Mouse (Mus musculus) G1E (cell line): ENCODE data around the gene Pde4d. TPM values are rescaled to one million over a fixed set of nuclear protein-coding genes. Genes with fewer than 3 reads are reported as not detected.

Experiments
- ATAC-seq: 2 replicates; pipeline ENCODE4 v1.8.0; 2016; ENCODE audit warnings: mild to moderate bottlenecking; ENCODE audit not compliant: insufficient number of reproducible peaks, poor library complexity, low FRiP score, severe bottlenecking; ENCODE audit errors: extremely low read depth
- DNase-seq: peaks from one replicate; pipeline ENCODE4 v3.0.0; 2012; ENCODE audit warnings: low spot score
- H3K27me3 ChIP-seq: 2 replicates; pipeline ENCODE4 v1.6.1; 2012; ENCODE audit warnings: mild to moderate bottlenecking, low read length, inconsistent platforms; ENCODE audit not compliant: insufficient read depth
- H3K36me3 ChIP-seq: replicated peaks from 2 replicates; pipeline ENCODE3; 2012; ENCODE audit warnings: mild to moderate bottlenecking, inconsistent platforms
- H3K4me1 ChIP-seq: 2 replicates; pipeline ENCODE4 v1.6.1; 2012; ENCODE audit warnings: low read depth, low read length, inconsistent platforms, mixed read lengths; ENCODE audit not compliant: insufficient read depth
- H3K4me3 ChIP-seq: 2 replicates; pipeline ENCODE4 v1.5.1; 2012; ENCODE audit warnings: low read depth, mild to moderate bottlenecking, inconsistent platforms, low read length, moderate library complexity, mixed read lengths
- H3K9me3 ChIP-seq: replicated peaks from 2 replicates; pipeline ENCODE4 v1.6.1; 2012; ENCODE audit warnings: inconsistent platforms
- CTCF ChIP-seq: IDR thresholded peaks from 2 replicates; pipeline ENCODE4 v1.5.1; 2012; ENCODE audit warnings: low read depth, low read length, inconsistent platforms, mixed read lengths
- GATA1 ChIP-seq: IDR thresholded peaks from 2 replicates; pipeline ENCODE4 v1.6.1; 2012; ENCODE audit warnings: borderline replicate concordance, low read length, inconsistent platforms, mixed read lengths
- GATA2 ChIP-seq: IDR thresholded peaks from 2 replicates; pipeline ENCODE4 v1.6.1; 2012; ENCODE audit warnings: low read depth, low read length, inconsistent platforms, borderline replicate concordance
- POLR2AphosphoS5 ChIP-seq: IDR thresholded peaks from 2 replicates; pipeline ENCODE4 v1.6.1; 2012; ENCODE audit warnings: low read depth, low read length, inconsistent platforms; ENCODE audit not compliant: insufficient replicate concordance
- TAL1 ChIP-seq: conservative IDR thresholded peaks from 2 replicates; pipeline ENCODE4 v1.6.1; 2012; ENCODE audit warnings: low read depth, low read length, inconsistent platforms, mixed read lengths
- polyA plus RNA-seq: library from polyadenylated mRNA; stranded (reverse); fragments of >175 nt; gene quantifications from 2 replicates; pipeline ENCODE4 v1.2.3, GENCODE M21; 2012
- total RNA-seq, 2 experiments: library from RNA; stranded (forward) in 1 of 2; stranded (reverse) in 1 of 2; fragments of 200-1000 nt in 1 of 2; fragments of >200 nt in 1 of 2; fragmentation: Nextera tagmentation in 1 of 2; gene quantifications; 2 replicates each; pipeline ENCODE4 v1.2.3; 2014 to 2017

Pde4d gene
- total and polyA plus RNA-seq, 3 experiments: 8.2 to 124 (median 22.6) TPM

DNA sequence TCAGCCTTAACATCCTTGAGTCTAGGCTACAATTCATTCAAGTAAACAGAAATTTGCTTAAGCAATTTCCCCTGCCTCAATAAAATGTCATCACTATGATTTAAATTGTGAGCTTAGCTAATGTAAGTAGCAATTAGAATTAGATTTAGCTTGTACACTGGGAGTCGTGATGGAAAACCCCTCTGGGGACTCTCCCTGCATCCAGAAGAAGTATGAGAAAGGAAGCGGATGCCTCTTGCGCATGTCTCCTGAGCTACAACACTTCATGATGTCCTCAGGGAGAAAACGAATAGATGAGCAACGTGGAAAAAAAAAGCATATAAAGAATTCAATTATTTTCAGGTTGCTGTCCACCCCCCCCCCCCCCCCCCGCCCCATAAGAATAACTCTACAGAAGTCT lies 20.9 kb upstream of the Pde4d start:
- no peak for ATAC-seq
- Histone ChIP-seq H3K36me3 (no peaks in the 10 kb centered on the region), H3K4me1 (no peaks in the 10 kb centered on the region), H3K27me3 (peaks cover 14% of the 10 kb centered on the region; the same call in 1 of the 2 replicates), H3K9me3 (no peaks in the 10 kb centered on the region), H3K4me3 (no peak overlapping the region)
- no peak for DNase-seq
- no peak for TF ChIP-seq TAL1
- no peak for TF ChIP-seq GATA2
- no peak for TF ChIP-seq POLR2AphosphoS5
- no peak for TF ChIP-seq GATA1
- TF ChIP-seq CTCF: no peak

DNA sequence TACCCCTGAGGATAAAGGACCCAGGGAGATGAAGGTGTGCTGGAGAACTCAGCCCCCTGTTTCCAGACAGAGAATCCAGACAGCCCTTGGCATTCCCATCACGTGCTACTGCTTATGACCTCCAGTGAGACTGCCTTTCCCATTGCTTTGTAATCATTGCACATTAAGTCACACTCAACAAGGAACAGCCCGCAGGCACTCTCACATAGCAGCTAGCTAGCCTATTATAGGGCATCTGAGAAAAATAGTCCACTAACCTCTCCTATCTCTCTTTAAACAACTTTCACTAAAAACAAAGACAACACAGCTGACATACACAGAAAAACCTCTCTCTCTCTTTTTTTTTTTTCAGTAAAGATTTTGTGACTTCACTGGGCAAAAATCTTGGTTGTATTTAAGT lies 20.1 kb upstream of the Pde4d start:
- H3K9me3 ChIP-seq: no peaks in the 10 kb centered on the region
- no peaks in the 10 kb centered on the region for H3K36me3 ChIP-seq
- ATAC-seq: no peak
- TF ChIP-seq CTCF: no peak
- TF ChIP-seq GATA2: no peak
- no peak for TF ChIP-seq GATA1
- no peak for TF ChIP-seq POLR2AphosphoS5
- TF ChIP-seq TAL1: no peak
- H3K4me1 ChIP-seq: no peaks in the 10 kb centered on the region
- no peak overlapping the region for H3K4me3 ChIP-seq
- H3K27me3 ChIP-seq: peaks cover 7% of the 10 kb centered on the region; the same call in 1 of the 2 replicates
- DNase-seq: no peak

DNA sequence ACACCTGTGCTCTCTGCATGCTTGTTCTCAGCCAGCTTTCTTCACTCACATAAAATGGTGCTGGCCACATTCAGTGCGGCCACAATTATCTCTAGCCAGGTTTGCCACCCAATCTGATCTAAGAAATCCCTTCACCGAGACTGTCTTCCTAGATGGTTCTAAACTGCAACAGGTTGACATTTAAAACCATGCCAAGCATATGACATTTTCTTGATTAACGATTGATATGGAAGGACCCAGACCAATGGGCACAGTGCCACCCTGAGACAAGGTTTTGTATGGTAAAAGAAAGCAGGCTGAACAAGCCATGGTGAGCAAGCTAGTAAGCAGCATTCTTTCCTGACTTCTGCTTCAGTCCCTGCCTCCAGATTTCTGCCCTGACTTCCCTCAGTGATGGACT lies 18.0 kb upstream of the Pde4d start:
- TF ChIP-seq CTCF (no peak), GATA2 (no peak), GATA1 (no peak), TAL1 (no peak), POLR2AphosphoS5 (no peak)
- Histone ChIP-seq H3K9me3 (no peaks in the 10 kb centered on the region), H3K36me3 (no peaks in the 10 kb centered on the region), H3K4me3 (no peak overlapping the region), H3K27me3 (0 out of 2 replicates have a peak, but pooled peaks cover 3% of the 10 kb centered on the region), H3K4me1 (no peaks in the 10 kb centered on the region)
- ATAC-seq (no peak), DNase-seq (no peak)

DNA sequence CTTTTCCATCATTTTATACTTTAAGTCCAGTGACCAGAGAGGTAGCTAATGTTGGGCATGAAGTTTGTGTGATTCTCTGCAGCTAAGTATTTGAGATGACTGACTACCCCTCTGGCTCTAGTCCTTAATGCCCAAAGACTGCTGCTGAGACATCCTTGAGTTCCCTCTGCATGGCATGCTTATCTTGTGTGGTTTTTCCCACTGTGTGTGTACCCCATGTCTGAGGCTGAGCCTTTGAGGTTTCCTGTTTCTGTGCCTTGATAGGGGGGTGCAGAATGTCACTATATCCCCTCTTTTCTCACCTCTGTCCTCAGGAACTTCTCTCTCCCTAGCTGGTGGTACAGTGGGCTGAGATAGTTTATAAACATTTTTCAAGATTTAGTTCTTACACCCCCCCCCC lies 14.1 kb upstream of the Pde4d start:
- no peaks in the 10 kb centered on the region for H3K36me3 ChIP-seq
- no peak for DNase-seq
- no peaks in the 10 kb centered on the region for H3K9me3 ChIP-seq
- H3K4me3 ChIP-seq: no peak overlapping the region
- H3K27me3 ChIP-seq: no peaks in the 10 kb centered on the region
- TF ChIP-seq GATA2 (no peak), POLR2AphosphoS5 (no peak), CTCF (no peak), TAL1 (no peak), GATA1 (no peak)
- ATAC-seq: no peak
- no peaks in the 10 kb centered on the region for H3K4me1 ChIP-seq

DNA sequence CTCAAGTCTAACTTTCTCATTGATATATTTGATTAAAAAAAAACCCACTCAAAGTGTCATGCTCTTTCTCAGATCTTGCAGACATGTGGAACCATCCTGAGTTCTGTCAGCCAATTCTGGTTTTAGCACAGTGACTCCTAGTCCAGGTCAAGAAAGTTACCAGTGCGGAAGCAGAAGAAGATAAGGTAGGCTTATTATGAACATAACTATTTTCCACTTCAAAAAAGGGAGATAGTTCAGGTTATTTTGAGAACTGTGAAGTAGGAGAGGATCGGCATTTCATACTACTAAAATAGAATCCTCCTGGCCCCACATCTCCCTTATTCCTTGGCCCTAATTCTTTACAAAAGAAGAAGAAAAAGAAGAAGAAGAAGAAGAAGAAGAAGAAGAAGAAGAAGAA lies 12.3 kb upstream of the Pde4d start:
- H3K4me3 ChIP-seq: no peak overlapping the region
- TF ChIP-seq POLR2AphosphoS5 (no peak), TAL1 (no peak), CTCF (no peak), GATA2 (no peak), GATA1 (no peak)
- no peaks in the 10 kb centered on the region for H3K4me1 ChIP-seq
- DNase-seq: no peak
- H3K27me3 ChIP-seq: no peaks in the 10 kb centered on the region
- H3K9me3 ChIP-seq: no peaks in the 10 kb centered on the region
- ATAC-seq: no peak
- no peaks in the 10 kb centered on the region for H3K36me3 ChIP-seq

DNA sequence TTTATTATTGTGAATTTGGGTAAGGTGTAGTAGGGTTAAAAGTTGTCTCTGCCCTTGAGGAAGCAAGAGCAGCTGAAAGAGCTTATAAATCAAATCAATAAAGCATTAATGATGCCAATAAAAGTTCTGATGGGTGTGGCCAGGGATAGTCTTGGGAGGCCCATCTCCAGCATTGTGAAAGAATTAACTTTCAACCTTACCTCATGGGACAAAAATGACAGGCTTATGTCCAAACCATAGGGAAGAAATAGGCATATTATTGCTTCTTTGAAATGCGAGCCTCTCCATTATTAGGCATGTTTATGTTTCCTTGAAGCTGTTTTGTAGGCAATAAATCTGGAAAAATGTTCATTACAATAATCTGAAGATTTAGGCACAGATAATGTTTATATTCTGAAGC lies 10.7 kb upstream of the Pde4d start:
- H3K36me3 ChIP-seq: no peaks in the 10 kb centered on the region
- H3K4me1 ChIP-seq: no peaks in the 10 kb centered on the region

DNA sequence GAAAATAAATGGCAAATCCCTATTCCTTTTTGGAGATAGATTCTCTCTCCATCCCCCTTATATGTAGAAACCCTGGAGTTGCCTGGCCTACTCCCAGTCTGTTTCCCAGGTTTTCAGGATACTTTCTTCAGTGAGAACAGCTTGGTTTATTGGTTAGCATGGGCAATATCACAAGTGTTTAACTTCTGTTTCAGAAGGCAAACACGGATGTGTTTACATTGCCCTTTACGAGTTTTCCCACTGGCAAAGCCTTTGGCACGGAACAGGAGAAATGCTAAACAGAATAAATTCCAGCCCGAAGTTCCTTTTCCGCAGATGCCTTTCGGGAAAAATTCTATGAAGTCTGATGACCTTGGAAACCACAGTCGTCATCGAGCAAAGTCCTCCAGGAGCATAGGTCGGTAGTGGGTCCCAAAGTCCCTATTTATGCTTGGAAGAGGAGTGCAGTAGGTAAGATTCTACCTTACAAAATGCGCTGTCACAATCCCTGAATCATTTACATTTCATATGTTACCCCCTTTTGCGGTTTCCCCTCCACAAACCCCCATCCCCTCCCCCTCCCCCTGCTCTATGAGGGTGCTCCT lies 1.3 kb upstream of the Pde4d start:
- H3K27me3 ChIP-seq: no peaks in the 10 kb centered on the region
- no peak for TF ChIP-seq GATA2
- TF ChIP-seq CTCF: no peak
- TF ChIP-seq GATA1: no peak
- TF ChIP-seq POLR2AphosphoS5: no peak
- no peak for TF ChIP-seq TAL1
- no peak overlapping the region for H3K4me3 ChIP-seq
- H3K36me3 ChIP-seq: no peaks in the 10 kb centered on the region
- ATAC-seq (no peak), DNase-seq (no peak)
- no peaks in the 10 kb centered on the region for H3K9me3 ChIP-seq
- H3K4me1 ChIP-seq: no peaks in the 10 kb centered on the region

More for the DNA sequence above, 10.7 kb upstream of the Pde4d start:
- TF ChIP-seq GATA1 (no peak), CTCF (no peak), POLR2AphosphoS5 (no peak), TAL1 (no peak), GATA2 (no peak)
- no peak for ATAC-seq
- no peak overlapping the region for H3K4me3 ChIP-seq
- no peak for DNase-seq
- no peaks in the 10 kb centered on the region for H3K9me3 ChIP-seq
- H3K27me3 ChIP-seq: no peaks in the 10 kb centered on the region
